Mouse (Mus musculus) thymus, postnatal 14 days (tissue): ENCODE data around the gene Rgs6.
A peak's percentile ranks its signal among the peaks of the same experiment; 100 is the strongest.

Experiments used
- DNase-seq: peaks from one replicate; pipeline ENCODE4 v3.0.0; 2021

The Rgs6 gene

DNA sequence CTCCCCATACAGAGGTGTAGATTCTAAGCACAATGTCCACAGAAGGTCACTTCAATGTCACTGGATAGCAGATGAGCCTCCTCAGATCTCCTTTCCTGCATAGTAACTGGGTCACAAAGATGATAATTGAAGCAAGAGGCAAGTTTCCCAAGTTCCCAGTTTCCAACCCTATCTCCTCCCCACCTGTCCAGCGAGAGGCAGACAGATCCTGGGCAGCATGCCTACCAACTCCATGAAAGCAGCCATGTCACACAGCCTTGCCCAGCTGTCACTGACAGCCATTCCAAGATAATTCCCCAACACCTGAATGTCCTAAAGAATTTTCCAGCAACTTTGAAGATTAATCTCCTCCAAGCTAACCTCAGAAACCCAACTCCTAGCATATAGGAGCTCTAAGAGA is 399.6 kb downstream of the Rgs6 start:
- DNase-seq: no peak

DNA sequence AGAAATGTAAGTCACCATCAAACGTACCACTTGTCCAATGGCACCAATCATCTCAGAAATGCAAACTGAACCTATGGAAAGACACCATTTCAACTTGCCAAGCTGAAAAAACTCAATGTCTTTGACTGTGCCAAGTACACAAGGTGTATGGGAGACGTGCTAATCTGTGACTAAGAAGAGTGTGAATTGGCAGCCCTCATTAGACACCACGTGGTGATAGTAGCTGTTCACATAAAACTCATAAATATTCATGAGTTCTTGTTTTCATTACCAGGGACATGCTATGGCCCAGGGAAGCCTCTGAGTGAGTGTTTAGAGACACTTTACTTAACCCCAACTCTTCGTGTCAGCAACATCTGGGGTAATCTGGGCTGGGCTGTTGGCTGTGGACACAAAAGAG is 405.8 kb downstream of the Rgs6 start:
- DNase-seq: no peak

DNA sequence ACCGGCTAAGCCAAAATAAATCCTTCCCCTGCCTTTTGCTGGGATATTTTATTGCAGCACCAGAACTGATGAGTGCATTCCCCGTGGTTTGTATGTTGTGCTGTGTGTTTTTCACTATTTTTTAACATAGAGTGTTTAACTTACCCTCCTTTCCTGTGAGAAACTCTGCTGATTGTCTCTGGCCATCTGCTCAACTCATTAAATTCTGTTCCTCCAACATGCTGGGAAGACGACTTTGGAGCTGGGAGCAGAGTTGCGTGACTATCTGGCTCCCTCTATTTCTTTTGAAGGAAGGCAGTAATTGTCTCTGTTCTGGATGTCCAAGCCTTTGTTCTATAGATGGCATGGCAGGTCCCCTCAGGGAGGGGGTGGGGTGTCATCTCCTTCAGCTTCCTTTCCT is 408.7 kb downstream of the Rgs6 start:
- DNase-seq: no peak

DNA sequence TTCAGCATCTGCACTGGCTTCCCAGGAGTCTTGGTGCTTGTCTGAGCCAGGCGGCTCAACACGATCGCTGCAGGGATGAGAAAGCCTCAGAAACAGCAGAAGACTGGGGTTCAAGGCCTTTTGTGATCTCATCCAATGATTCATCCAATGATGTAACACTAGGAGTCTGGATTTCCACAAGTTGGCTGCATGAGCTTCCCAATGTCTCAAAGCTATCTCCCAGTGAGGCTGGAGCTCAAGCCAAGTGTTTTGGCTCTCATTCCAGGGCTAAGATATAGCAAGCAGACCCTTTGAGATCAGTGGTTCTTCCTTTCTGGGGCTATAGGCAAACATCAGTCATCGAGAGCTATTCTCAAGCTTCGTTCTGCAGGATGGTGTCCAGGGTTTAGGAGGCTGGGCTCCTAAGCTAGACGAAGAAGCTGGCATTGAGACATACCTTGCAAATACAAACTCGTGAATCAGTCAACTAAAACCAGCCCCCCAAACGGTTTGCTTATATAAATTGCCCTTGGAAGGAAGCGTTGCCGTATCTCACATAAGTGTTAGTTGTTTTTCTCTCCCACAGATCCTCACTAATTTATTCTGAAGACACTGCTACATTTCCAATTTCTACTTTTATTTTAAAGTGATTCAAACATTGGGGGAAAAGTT is 410.7 kb downstream of the Rgs6 start:
- DNase-seq: no peak

DNA sequence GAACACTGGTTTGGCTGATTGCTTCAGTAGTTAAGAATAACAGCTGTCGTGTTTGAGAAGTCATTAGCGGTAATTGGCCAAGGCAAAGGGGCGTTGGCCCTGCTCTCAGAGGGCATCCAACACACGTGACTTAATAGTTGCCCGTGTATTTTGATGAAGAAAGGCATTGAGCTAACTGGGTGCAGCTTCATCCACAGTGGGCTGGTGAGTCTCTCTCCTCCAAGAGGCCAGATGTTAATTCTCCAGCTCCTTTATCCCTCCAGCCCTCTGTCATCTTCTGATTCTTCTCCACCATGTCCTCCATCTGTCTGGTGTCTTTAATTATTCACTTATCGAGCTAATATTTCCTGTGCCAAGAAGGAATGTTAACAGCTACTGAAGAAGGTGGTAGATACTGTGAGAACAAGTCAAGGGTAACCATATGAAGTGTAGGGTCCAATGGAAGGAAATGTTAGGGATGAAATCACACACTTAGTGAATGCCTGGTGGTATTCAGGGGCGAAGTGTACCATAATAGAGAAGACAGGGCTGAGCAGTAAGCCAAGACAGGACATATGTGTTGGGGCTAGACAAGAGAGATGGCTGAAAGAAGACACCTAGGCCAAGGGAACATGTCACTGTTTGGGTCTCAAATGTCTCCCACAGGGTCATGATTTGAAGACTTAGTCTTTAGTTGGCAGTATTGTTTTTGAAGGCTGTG is 411.4 kb downstream of the Rgs6 start:
- no peak for DNase-seq

DNA sequence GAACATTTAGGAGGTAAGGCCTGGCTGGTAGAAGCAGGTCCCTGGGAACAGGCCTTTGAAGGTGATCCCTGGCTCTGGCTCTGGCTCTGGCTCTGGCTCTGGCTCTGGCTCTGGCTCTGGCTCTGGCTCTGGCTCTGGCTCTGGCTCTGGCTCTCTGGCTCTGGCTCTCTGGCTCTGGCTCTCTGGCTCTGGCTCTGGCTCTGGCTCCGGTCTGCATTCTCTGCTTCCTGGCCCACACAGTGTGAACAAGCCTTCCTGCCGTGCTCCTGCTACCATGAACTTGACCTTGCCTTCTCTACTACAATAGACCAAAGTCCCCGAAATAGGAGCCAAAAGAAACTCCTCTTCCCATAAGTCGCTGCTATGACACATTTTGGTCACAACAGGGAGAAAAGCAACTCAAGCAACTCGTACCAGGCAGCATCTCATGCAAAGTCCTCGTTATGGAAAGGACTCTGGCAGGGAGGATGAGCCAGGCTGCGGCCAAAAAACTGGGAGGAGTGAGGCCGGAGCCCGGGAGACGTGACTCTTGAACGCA is 412.0 kb downstream of the Rgs6 start:
- no peak for DNase-seq

DNA sequence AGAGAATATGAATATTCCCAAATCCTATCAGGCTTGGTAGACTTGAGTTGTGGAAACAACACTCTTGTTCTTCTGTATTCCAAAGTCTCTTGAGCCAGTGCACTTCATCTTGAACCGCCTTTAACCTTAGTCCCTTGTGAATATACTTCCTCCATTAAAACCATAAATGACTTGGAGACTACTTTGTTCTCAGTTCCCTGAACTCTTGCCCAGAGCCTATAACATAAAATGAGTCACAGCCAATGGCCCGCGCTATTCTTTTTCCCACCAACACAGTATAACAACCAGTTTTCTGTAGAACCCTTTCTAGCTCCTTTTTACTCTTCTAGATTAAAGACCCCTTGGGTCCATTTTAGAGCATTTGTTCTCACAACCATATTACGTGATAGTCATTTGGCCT is 412.9 kb downstream of the Rgs6 start:
- no peak for DNase-seq

DNA sequence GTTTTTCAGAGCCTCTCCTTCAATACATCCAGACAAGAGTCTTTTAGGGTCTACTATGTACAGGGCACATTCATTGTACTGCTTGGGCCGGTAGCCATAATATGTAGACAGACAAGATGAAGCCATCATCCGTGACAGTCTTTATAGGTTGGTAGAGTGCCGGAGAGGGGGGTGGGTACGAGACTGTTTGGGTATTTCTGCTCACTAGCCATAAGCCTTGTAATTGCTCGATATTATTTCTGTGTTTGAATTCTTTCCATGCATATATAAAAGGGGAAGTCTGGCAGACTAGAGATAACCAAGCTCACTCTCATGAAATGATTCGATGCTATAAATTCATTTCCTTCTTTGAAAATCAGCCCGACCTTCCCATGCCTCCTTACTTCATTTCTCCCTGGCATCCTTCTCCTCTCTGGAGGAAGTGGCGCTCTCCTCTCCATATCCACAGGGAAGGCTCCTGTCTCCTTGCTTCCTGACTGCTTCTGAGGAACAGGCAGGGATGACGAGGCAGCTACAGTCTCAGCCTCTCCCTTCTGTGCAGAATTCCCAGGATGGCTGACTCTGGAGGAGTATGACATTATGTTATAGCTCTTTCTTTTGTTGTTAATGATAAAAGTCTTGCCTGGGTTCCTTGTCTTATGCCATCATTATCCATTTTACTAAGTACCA is 416.1 kb downstream of the Rgs6 start:
- no peak for DNase-seq

DNA sequence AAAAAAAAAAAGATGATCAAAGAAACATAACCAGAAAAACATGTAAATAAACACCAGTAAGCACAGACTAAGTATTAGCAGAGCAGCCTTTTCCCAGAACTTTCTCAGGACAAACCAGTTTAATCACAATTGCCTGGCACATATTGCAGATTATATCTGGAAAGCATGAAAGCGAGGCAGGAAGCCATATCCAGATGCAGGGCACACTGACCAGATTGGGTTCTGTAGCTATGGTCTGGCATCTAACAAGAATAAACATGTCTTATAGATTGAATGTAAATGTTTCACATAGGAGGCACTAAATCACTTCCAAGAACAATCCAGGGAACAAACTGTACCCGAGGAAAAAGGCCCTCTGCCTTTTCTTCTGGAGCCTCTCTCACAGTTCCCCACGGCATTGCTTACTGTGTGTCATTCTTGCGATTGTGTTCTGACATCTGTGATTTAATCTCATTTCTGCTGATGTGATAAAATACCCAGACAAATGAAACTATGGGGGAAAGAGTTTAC is 423.0 kb downstream of the Rgs6 start:
- no peak for DNase-seq

DNA sequence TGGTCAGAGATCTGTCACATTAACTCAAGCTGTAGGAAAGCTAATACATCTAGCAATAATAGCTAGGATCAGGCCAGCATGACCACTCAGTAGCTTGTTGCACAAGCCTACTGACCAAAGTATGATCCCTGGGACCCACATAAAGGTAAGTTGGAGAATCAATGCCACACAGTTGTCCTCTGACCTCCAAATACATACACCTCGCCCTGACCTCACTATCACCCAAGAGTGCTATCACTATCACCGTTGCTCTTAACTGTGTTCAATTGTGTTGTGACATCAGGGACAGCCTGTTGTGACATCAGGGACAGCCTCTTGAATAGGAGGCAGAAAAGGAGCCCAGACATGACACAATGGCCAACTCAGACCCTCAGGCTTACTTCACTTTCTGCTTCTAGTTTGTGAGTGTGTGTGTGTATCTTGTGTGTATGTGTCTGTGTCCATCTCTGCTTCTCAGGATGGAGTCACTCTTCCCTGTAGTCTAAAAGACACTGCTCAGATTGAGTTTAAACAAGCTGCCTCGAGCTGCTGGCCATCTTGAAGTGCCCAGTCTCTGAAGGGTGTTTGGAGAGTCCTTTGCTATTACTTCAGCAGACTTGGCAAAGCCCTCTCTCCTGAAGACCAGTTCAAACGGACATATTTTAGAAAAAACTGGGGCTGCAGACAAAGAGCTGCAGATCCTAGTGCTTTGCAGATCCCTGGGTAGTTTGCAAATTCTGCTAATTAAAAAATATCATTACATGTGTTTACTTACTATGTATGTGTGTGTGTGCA is 426.0 kb downstream of the Rgs6 start:
- no peak for DNase-seq

DNA sequence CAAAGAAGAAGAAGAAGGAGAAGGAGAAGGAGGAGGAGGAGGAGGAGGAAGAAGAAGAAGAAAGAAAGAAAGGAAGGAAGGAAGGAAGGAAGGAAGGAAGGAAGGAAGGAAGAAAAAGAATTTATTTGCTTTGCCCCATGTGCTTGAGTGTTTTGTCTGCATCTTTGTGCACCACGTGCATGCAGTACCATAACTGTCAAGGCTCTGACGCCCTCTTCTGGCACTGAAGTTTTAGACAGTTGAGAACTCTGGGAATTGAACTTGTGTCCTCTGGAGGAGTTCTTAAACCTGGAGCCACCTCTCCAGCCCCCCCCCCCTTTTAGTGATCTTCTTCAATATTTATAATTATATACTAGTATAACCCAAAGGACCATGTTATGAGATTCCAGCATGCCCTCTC is 426.8 kb downstream of the Rgs6 start:
- no peak for DNase-seq

DNA sequence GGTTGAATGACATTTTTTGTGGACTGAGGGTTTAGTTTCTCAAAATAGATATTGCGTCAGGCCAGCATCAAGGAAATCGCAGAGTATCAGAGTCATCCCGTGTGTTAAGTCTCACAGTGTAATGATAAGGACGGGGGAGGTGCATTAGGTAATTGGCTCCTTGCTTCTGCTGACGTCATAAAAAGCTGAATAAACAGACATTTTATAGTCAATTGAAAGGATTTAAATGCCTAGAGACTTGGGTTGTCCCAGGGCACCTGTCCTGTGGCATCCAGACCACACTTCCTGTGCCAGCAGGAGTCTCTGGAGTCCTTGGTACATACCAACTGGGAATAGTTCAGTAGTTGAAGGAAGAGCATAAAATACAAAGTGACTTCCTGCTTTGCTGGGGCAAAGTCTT is 427.3 kb downstream of the Rgs6 start:
- DNase-seq: no peak

DNA sequence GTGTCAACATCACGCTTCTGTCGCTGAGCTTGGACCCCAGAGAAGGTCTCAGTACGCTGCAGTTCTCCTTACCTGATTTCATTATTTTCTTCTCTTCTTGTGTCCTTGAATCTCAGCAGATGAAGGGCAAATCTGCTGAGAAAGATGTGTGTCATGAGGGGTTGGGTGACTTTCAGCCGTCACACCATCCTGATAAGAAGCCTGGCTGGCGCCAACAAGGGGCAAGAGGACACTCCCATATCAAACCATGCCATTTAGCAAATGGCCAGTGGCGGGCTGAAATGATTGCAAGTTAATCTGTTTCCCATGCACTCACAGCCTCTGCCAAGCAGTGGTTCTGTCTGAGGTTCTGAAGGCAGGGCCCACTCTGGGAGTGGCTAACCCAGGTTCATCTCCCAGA is 428.4 kb downstream of the Rgs6 start:
- no peak for DNase-seq

DNA sequence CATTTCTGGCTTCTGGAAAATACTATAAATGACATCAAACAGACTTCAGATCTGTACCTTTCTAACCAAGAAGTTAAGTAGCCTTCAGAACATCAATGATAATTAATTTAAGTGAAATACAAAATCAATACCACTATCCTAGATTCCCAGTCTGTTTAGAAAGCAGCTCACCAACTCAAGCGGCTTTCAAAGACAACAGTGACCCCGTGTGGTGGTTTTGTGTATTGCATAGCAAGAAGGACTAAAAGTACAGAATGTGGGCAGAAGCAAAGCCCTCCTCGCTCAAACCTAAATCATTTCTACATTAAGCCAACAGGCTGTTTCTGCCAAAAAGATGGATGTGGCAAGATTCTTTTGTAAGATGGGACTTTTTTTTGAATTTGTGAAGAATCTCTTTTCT is 429.9 kb downstream of the Rgs6 start:
- peak; percentile 78 for DNase-seq

DNA sequence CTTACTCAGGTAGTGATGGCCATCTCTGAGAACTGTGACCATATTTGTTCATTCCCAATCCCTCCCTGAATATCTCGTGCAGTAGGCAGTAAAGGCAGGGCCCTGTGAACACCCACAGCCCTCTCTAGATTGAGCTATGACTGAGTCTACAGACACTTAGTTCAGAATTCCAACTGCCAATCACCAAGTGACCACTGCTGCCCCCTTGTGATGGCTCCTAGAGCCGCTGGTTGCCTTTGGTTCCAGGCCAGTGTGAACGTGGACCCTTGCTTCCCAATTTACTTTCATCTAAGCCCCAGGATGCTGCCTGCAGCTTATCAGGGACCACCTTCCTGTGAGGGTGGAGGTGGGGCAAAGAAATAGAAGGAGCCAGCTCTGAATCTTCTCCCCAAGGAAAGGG is 438.9 kb downstream of the Rgs6 start:
- DNase-seq: no peak

DNA sequence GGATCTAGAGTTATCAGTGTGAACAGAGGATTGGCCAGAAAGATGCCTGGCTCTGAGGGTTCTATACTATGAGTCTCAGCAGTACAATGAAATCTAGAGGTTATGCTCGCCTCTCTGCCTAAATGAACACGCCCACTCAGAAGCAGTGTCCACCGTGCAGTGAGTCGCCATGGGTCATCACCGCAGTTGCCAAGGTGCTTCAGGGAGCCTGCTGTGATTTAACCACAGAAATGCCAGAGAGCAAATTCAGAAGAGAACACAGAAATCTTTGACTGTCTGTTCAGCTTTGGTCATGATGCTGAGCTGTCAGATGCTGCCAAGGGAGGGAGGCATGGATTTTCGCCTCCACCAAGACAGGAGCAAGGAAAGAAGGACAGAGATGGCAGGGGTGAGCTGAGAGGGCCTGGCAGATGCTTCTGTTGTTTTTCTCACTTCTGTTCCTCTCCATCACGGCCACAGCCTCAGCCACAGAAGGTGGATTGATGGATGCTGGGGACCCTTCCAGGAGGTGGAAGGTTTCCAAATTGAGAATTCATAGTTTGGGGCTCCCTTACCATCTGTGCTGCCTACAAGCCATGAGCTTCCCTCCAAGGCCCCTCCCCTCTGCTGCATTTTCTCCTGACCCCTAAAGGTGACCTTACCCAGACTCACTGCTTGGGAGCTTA is 445.2 kb downstream of the Rgs6 start:
- no peak for DNase-seq

DNA sequence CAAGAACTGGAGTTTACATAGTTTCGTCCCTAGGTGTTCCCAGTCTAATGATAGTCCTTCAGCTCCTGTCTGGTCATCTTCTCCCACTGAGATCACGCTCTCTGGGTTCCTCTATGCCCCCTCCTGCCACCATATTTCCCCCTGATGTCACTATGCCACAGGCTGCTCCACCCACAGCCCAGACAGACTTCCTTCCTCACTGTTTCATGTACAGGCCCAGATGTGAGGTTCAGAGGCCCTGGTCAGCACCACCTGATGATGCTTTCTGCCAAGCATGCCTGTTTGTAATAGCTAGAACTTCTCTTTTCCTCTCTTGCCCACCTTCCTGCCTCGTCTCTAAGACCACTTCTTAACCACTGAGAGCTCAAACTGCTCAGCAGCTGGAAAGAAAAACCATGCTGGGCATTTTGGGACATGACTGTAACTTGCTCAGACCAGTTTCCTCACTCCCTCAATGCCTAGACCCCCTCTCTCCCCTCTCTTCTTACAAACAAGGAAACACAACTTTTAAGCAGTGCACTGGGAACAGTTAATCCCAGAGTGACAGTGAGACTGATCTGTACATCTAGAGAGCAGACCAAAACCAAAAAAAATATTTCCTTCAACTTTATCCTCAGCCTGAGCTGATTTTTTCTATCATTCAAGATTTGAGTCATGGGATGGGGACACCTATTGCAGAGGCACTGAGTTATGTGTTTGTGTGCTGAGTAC is 446.9 kb downstream of the Rgs6 start:
- DNase-seq: no peak

DNA sequence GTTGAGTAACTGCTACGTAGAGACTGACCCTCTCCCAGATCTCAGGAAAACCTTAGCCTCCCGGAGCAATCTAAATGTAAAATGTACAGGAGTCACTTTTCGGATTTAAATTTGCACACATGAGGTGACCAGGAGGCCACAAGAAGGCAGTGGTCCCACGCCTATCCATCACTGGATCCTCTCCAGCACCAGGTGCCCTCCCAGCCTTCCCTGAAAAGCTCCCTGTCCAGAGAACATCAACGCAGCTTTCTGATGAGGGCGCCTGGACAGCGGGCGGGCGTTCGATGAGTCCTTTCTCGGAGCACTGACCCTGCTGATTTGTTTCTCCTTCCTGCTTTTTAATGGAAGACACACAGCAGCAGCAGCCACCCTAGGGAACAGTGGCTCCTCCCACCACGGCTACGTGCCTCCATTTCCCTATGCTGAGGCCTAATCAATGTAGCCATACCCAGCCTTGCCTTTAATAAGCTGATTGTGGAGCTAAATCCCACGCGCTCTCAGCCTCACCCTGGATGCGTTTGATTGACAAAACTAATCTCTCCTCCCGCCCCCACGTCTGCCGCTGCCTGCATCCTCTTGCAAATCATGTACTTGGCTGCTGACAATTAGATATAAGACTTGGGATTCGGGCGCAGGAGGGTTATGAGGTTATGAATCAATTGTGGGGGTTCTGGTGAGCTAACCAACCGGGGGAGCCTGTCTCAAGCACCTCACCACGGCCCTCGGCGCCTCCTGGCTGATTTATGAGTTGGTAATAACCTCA is 449.9 kb downstream of the Rgs6 start:
- no peak for DNase-seq

DNA sequence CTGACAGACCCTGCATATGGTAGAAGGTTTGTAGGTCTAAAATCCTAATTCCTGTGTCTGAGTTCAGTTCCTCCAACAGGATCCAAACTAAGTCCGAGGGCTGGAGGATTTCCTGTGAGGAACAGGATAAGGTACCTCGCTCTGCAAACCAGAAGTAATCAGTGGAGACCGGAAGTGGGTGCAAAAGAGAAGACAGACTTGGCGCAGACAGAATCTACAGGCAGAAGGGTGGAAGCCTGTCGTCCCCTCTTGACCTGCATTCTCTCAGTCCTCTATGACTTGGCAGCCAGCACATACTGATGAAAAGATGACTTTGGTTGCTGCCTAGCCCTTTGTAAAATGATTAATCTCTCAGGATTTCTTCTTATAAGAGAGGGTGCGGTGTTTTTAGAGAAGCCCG is 450.7 kb downstream of the Rgs6 start:
- DNase-seq: peak; percentile 9

DNA sequence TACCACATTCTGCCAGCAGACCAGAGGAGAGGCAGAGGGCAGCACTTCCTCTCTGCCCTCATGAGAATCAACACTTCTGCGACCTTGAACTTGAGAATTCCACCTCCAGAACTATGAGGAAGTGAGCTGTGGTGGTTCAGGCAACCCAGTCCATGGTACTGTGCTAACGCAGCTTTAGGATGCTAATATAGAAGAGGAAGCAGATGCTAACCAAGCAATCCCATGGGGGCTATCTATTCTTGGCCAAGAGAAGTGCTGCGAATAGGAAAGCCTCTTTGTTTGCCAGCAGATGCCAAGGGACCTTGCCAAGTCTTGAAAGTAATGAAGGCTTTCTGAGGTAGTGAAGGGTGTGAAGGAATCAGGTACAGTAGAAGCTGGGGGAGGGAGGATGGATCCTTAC is 451.8 kb downstream of the Rgs6 start:
- no peak for DNase-seq

DNA sequence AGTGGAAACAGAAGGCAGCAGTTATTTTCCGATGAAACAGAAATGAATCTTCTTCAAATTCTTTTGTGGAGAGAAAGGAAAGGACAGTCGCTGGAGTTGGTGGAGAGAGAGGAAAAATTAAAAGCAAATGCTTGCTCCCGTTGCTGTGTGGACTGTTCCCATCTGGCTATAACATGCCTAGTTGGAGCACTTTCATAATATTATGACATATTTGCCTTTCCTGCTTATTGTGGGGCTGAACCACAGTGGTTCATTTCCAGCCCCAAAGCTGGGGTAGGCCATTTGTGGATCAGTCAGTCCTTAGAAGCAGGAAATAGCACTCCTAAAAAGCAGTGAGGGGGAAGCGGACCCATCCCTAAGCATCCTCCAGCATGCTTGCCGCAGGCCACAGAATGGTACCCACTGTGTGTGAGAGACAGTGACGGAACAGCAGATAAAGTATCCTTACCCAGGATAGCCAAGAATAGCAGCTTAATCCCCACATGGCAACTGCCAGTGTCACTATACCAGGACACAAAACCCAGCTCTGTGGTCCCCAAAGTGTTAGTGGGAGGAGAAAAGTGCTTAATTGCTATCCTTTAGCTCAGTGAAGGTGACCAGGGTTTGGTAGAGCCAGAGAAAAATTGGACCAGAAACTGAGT is 456.0 kb downstream of the Rgs6 start:
- DNase-seq: no peak
